Mouse (Mus musculus) layer of hippocampus, adult 8-10 months (tissue): ENCODE measurements around the gene Tfr2. TPM values are rescaled to one million over a fixed set of nuclear protein-coding genes. Genes with fewer than 3 reads are reported as not detected.

ENCODE experiments used
- DNase-seq, 2 experiments: peaks; one replicate each; pipeline ENCODE4 v3.0.0; 2022; ENCODE audit warnings: low spot score in 2 of 2
- total RNA-seq, 4 experiments: library from RNA; stranded (reverse); gene quantifications; 2 replicates each; pipeline ENCODE4 v1.2.4; 2022

The Tfr2 gene
- total RNA-seq, 4 experiments from 2014 or later = 12.5 to 21.7 (median 15.9) TPM

- DNase-seq = no peak
Observed at GRCm38 (mm10) chr5:137537461-137537860, 32.2 kb upstream of the Tfr2 start.

DNA sequence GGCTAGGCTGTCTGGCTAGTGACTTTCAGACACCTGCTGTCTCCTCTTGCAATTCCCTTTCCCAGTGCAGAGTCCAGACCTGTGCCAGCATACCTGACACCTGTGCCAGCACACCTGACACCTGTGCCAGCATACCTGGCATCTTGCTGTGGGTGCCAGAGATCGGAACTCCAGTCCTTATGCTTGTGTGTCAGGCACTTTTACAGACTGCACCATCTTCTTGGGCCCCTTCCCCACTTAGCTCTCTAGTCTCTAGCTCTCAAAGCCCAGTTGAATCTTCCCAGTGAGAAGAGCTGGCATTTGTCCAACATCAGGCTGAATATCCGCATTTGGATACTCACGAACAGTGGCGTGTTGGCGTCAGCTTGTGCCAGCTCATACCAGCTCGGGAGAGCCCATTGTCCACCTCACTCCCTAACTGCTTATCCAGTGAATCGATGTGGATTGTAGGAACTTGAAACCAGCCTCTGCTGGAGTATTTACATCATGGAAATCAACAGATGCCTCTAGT lies 30.3 kb upstream of the Tfr2 start:
- DNase-seq = no peak

GRCm38 (mm10) chr5:137540991-137541390 lies 28.6 kb upstream of the Tfr2 start:
- no peak for DNase-seq

GRCm38 (mm10) chr5:137541768-137542540 lies 27.7 kb upstream of the Tfr2 start:
- DNase-seq = no peak

GRCm38 (mm10) chr5:137544926-137545325 lies 24.7 kb upstream of the Tfr2 start:
- DNase-seq = no peak

GRCm38 (mm10) chr5:137545596-137545995 lies 24.0 kb upstream of the Tfr2 start:
- no peak for DNase-seq

- no peak for DNase-seq
Observed at GRCm38 (mm10) chr5:137549840-137550239, 19.8 kb upstream of the Tfr2 start.

- no peak for DNase-seq
Observed at GRCm38 (mm10) chr5:137551119-137551518, 18.5 kb upstream of the Tfr2 start.

DNA sequence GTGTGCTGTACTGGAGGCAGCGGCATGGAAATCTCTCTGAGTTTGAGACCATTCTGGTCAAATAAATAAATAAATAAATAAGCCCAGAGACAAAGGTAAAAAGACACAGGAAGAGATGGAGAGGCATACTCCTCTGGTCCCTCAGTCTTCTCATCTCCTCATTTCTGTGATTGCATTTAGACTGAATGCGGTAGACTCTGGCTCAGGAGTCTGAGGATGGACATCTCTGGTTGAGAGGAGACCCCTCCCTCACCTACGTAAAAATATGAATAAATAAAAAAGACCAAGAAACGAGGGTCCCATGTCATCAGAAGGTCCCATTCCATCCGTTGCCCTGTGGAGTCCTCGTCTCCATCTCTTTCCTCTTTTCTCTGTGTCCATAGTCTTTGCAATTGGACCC lies 16.6 kb upstream of the Tfr2 start:
- DNase-seq = no peak

DNA sequence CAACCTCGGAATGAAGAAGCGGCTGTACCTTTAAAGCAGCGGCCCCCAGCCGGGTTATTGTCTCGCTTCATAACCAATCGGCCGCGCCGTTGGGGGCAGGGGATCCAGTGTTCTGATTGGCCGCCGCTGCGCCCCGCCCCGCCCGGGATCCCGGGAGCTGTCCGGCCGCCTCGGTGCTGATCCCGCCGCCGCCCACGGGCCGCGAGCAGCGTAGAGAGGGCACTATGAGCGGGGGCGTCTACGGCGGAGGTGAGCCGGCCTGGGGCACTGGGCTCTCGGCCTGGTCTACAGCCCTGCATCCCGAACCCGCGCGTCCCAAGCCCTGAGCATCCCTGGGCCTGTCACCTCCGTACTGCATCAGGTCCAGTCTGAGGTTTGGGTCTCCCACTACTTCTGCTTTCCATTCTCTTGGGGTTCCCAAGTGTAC lies 16.2 kb upstream of the Tfr2 start, which contains the start of gene Actl6b:
TSS of gene Actl6b (plus strand) at position 107 of the 427 bp plus-strand sequence.
- peak; percentile 83 for DNase-seq

- no peak for DNase-seq
Observed at GRCm38 (mm10) chr5:137553898-137554297, 15.7 kb upstream of the Tfr2 start.

DNA sequence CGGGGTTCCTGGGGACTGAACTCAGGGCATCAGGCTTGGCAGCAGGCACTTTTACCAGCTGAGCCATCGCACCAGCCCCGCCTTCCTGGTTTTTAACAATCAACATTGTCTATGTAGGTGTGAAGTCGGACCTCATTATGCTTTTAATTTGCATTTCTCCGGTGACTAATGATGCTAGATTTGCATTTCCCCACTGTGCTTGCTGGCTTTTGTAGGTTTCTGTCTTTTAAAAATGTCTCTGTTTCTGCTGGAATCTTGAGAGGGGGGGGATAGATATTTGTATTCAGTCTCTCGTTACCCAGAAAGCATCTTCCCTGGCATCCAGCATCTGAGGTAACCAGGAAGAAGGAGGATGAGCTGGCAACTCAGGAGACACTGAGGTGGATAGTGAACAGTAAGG lies 8.1 kb upstream of the Tfr2 start:
- no peak for DNase-seq

DNA sequence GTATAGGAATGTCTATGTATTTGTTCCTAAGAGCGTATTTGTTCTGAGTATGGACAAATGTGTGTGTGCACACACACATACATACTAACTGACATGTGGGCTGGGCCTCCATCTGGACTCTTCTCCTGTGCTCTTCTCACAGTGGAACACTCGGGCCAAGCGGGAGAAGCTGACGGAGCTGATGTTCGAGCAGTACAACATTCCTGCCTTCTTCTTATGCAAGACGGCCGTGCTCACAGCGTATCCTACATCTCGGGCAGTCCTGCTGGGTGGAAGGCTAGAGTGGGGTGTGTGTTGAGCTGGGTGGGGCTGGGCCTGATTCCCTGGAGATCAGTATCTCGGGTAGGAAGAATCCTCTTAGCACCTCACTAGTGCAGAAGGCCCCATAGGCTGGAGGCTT lies 6.7 kb upstream of the Tfr2 start:
- DNase-seq = peak in 1 of 2 experiments; percentile 51

- DNase-seq = no peak
Observed at GRCm38 (mm10) chr5:137565744-137566143, 3.9 kb upstream of the Tfr2 start.

GRCm38 (mm10) chr5:137566416-137566815 lies 3.2 kb upstream of the Tfr2 start:
- DNase-seq = no peak

DNA sequence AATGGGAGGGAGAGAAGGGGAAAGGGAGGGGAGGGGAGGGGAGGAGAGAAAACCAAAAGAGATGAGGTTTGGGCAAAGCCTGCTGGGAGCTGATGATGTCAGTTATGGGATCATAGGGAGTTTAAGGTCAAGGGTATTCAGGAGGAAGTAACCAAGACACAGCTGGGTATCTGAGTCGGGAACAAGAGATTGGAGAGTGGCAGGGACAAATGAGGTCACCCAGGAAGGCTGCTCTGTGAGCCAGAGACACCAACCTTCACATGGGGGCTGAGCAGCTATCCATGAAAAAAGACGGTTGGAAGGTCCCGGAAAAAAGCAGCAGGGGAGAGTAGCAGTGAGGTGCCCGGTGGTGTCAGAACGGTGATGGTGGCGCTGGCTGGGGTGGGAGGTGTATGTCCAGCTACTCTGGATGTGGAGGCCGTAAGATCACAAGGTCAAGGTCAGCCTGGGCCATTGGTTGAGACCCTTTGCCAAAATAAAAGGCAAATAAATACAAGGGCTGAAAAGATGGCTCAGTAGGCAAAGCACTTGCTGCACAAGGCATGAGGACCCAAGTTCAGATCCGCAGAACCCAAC lies 1.3 kb upstream of the Tfr2 start:
- no peak for DNase-seq

DNA sequence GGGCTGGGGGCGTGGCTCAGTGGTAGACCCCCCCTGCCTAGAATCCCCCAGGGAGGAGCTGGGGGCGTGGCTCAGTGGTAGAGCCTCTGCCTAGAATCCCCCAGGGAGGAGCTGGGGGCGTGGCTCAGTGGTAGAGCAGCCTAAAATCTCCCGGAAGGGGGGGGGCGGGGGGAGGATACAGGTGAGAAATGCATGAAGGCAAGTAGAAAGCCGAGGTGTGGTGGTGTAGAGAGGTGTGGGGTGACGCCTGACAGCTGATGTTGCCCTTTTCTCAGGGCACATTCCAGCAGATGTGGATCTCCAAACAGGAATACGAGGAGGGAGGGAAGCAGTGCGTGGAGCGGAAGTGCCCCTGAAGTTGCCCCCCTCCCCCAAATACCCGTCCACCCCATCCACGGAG lies 609 bp upstream of the Tfr2 start:
- DNase-seq = no peak

GRCm38 (mm10) chr5:137570181-137570580 lies 541 bp downstream of the Tfr2 start:
- no peak for DNase-seq

DNA sequence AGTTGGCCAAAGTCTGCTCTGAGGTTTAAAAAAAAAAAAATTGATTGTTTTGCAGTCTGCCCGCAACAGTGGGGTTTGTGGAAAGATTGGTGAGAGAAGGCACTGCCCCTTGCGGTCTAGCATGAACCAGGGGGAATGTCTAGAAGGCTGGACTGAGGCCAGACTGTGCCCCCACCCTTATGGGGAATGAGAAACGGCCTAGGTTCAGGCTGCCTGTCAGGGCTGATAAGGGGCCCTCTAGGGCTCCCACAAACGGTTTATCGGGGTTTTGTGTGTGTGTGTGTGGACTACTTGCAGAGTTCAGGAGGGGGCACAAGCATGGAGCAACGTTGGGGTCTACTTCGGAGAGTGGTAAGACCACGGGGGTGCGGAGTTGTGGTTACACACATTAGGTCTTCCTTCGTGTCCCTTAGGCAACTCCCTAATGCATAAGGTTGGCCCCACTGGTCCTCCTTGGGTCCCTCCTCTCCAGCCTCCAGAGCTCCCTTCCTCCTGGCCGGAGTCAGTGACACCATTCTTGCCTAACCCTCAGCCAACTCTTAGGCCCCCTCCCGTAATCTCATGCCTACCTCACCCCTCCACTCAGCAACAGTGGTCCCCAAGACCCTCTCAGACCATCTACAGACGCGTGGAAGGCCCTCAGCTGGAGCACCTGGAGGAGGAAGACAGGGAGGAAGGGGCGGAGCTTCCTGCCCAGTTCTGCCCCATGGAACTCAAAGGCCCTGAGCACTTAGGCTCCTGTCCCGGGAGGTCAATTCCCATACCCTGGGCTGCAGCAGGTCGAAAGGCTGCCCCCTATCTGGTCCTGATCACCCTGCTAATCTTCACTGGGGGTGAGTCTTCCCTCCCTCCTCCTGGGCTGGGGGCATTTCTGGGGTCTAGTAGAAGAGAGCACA lies 1.3 kb downstream of the Tfr2 start:
- no peak for DNase-seq

DNA sequence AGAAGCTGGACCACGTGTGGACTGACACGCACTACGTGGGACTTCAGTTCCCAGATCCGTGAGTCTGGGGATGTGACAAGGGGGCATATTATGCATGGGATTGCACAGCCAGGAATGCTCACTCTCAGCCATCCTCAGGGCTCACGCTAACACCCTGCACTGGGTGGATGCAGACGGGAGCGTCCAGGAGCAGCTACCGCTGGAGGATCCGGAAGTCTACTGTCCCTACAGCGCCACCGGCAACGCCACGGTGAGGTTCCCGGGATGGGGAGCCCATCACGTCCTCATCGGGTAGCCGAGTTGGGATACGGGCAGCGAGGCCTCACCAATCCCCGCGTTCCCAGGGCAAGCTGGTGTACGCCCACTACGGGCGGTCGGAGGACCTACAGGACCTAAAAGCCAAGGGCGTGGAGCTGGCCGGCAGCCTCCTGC lies 4.8 kb downstream of the Tfr2 start:
- DNase-seq = peak; percentile 41 to 55

DNA sequence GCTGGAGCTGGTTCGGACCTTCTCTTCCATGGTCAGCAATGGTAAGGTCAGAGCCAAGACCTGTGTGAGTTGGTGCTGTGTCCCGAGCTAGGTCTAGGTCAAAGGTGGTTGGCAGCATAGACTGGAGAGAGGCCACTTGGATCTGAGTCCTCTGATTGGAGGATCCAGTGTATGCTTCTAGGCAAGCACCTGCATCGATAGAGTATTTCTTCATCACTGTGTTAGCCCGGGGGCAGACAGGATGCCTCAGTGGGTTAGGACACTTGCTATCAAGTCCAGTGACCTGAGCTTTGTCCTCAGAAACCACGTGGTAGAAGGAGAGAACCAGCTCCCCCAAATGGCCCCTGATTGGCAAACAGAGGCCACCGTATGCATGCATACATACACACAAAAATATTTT lies 10.6 kb downstream of the Tfr2 start:
- no peak for DNase-seq

DNA sequence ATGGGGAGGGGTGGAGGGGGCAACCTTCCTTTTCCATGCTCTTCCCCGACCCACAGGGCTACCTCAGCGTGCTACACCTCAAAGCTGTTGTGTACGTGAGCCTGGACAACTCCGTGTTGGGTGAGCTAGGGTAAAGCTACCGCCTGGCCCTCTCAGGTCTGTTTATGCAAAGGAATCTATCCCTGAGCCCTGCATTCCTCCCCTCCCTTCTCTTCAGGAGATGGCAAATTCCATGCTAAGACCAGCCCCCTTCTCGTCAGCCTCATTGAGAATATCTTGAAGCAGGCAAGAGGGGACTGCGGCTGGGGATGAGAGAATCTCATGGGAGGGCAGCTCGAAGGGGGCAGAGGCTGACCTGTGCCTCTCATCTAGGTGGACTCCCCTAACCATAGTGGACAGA lies 13.1 kb downstream of the Tfr2 start:
- no peak for DNase-seq
